Mouse (Mus musculus) kidney, postnatal 4 days (tissue): ENCODE data around the gene Lcmt1.

Experiments used
- DNase-seq, 2 experiments: peaks; one replicate each; pipeline ENCODE4 v3.0.0; 2021; ENCODE audit warnings: mixed read lengths in 2 of 2

Lcmt1 gene

DNA sequence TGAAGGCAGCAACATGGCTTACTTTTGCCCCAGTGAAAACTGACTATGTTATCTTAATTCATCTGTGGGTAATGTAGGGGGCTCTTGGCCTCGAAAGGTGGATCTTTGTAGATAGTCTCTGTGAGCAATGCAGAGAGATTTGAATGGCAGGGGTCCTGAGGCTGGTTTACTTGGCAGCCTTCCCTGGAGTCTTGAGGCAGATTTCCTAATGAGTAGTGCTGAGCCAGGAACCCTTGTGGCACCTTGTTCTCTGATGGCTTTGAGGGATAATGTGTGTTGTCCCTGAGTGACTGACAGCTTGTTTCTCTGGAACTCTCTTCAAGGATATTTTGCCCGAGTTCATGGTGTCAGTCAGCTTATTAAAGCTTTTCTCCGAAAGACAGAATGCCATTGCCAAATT lies 31.5 kb downstream of the Lcmt1 start:
- DNase-seq = no peak

DNA sequence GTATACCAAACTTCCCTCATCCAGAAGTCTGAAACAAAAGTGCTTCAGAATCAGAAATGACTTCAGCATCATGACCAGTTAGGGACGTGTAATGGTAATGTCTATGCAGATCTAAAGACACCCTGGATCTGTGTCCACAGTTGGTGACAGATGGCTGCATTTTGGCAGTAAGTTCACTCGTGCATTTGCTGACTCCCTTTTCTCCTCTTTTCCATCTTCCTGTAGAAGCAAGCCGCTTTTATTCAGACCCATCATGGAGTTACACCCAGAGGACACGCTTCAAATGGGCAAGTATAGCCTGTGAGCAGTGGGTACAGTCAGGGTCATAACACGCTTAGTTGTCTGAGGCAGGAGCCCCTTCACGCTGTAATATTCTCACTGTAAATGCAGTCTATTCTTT lies 34.6 kb downstream of the Lcmt1 start:
- no peak for DNase-seq

DNA sequence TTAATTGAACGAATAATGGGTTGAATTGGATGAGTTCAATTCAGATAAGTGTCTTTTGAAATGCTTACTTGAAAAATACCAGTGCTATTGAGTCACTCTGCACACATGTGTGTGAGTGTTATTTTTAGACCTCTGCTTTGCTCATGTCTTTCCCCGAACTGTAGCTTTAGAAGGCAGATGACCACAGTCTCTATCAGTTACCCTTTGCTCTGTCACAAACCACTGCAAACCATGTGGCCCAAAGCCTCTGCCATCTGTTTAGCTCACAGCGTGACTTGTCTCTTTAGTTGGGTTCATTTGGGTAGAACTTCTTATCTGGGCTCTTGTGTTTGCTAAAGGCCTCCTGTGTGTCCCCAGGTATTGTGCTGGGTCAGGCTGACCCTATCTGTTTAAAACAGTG lies 36.0 kb downstream of the Lcmt1 start:
- no peak for DNase-seq

DNA sequence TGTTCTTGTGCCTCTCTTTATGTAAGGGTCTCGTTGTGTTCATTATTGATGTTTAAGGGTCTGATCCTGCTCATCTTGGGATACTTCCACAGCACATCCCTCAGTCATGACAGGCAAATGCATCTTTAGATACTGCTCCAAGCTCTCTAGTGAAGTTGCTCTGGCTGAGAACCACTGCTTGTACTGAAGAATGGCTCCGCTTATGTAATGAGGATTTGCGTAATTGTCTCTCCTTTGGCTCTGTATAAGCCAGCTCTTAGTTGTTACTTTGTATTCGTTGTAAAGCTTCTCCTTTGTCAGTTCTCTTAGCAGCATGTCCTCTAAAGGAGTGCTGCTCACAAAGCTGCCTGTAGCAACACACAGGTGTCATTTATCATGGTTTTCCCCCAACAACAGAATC lies 37.4 kb downstream of the Lcmt1 start:
- DNase-seq = no peak

DNA sequence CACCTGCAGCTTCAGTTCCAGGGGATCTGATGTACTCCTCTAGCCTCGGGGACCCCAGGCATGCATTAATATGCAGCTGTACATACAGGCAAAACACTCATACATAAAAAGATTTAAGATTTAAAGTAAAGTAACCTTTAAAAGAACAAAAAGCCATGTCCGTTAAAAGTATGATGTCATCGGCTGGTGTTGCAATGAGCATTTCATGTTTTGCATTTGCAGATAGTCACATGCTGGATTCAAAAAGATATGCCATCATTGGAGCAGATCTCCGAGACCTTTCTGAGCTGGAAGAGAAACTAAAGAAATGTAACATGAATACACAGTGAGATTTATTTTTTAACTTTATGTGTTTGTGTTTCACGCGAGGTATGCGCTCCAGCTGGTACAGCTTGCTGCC lies 40.9 kb downstream of the Lcmt1 start:
- no peak for DNase-seq

DNA sequence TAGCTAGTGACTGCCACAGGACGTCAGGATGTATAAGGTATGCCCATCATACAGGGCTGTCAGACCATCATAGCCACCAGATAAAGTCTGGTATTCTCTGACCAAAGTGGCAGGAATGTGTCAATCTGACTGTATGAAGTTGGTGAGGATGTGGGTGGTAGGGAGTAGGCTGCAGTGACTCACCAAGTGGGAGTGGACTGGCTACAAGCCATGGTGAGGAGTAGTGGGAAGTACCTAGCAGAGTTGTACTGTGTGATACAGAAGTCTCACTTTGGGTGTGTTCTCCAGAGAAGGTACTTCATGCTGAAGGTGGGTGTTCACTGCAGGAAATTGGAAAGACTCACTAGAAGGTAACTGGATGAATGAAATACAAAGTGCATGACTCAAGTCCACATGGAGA lies 41.5 kb downstream of the Lcmt1 start:
- no peak for DNase-seq

DNA sequence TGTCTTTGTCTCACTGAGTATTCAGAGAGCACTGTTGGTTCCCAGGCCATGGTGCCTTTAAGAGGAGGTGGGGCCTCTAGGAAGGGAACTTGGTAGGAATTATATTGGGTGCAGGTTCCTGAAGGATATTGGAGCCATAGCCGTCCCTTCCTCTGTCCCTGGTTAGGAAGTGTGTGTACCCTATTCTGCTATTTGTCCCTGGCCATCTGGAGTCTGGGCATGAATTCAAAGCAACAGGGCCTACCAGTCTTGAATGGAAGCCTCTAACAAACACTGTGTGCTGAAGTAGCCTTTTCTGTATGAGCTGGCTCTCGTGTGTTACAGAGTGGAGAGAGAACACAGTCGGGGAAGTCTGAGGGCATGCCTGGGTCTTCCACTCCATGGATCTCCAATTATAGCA lies 42.6 kb downstream of the Lcmt1 start:
- DNase-seq = no peak

DNA sequence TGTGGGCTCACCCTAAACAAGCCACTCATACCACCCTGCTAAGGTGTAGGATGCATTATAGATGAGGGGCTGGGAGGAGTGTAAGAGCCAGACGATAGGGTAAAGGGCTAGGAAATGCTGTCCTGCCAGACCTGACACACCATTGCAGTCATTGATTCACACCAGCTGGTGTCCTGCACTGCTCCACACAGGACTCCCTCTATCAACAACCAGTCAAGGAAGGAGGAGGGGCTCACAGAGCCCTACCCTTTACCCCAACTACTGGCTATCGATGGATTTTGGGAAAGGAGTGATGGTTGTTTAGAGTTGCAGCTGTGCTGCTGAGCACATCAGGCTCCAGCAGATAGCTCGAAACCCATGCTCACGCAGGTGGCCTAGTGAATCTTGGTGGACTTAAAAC lies 47.2 kb downstream of the Lcmt1 start:
- DNase-seq = no peak

DNA sequence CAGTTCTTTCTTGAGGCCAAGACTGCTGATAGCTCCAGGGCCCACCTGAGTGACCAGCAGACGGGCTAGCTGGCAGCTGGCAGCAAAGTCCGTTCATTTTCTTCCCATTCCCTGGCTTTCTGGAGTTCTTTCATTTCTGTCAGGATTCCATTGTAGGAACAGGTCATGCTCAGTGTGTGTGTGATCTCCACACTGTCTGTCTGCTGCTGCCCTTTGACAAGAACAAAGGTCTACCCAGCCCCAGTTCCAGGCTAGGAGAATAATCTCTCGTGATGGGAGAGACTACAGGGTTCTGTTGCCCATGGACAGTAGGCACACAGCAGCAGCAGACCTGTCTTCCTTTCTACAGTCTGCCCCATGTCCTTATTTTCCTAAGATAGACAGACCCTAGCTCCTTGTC lies 48.1 kb downstream of the Lcmt1 start:
- DNase-seq = no peak

DNA sequence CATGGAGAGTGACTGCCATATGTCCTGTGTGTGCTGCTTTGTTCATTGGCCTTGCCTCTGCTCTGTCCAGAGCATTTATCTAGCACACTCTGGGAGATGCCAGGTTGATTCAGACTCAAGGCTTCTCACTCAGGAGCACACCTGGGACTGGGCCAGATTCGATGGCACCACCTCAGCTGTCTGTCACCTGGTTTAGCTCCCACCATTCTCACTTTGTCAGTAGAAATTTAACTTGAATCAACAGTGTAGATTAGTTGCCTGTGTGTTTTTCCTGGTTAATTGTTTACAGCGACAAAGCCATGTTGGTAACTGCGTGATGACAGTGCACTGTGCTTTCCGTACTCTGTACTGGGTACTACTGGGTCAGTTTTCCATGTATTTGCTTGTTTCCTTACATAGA lies 50.4 kb downstream of the Lcmt1 start:
- peak; percentile 16 to 53 for DNase-seq

DNA sequence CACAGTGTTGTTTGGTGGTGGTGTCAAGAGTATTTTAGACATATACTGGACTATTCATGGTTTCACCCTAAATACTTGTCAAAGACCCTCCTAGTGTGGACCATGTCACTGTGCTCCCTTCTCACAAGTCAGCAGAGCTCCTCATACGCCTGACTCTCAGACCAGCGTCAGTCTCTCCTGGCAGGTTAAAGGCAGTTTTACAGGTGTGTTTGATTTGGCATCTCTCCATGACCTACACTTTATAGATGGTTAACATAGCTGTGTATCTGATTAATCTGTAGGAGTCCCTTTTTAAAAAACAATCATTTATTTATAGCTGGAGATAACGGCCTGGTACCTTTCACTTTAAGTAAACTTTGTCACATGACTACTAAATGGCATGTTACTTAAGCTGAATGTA lies 52.4 kb downstream of the Lcmt1 start:
- DNase-seq = no peak

DNA sequence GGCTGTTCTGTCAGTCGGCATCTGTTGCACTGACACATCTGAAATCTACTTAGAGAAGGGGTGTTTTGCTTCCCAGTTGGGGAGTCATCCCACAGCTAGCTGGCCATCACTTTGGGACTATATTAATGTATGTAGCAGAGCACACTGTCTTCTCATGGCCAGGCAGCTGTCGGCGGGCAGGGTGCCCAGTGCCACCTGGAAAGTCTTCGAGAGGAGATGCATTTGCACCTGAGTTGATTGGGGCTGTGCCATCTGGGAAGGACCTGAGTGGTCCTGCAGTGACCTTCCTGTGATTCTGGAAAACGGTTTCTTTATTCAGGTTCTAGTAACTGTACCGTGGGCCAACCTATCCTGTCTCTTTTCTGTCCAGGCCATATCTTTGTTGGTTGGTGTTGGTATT lies 54.7 kb downstream of the Lcmt1 start:
- no peak for DNase-seq

DNA sequence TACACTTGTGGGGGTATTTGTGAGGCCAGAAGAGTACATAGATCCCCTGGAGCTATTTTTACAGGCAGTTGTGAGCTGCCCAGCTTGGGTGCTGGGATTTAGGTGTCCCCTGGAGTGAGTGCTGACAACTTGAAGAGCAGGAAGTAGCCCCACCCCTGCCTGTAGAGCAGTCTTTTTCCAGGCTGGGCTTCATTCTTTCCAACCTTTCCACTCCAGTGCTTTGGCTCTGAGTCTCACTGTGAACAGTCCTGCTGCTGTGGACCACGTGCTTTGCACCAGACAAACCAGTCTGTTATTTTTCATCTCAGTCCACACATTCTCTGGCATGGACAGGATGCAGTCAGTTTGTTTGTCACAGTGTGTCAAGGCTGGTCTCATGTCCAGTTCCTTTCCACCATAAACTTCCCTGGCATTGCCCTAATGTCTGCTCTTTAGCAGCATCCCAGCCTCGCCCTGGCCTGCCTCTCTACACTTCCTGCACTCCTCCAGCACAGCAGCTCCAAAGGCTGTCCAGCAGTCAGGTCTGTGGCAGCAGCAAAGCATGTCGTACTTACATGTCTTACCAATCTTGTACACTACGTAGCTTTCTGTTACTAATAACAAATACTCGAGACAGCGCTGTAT lies 55.7 kb downstream of the Lcmt1 start:
- DNase-seq = peak in 1 of 2 experiments; percentile 16

DNA sequence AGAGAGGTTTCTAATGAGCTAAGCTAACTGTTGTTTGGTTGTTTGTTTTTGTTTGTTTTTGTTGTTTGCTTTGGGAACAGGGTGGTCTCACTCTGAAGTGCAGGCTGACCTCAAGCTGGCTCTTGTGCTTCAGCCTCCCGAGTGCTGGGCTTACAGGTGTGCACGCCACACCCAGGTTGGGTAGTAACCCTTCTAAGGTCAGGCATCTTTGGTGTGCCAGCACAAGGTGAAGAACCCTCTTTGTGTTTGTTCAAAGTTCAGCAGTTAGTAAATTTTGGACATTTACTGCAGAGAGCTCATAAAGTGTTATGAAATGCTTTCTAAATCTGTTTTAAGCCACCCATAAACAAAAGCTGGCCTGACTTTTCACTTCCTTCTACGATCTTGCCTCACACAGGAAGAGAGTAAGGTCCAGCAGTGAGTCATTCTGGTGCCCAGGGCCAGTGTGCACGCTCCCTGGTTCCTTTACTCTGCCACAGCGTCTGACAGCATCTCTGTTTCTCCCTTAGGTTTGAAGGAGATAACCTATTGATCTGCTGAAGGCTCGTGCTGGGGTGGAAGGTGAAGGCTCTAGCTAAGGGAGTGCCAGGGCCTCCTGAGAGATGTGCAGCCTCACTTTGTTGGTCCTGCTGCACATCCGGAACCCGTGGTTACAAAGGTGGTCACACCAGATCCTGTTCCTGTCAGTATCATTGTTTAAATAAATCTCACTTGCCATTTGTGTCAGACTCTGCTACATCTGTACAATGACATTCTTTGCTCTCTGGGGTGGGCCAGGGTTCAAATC lies 60.2 kb downstream of the Lcmt1 start:
- DNase-seq = no peak

DNA sequence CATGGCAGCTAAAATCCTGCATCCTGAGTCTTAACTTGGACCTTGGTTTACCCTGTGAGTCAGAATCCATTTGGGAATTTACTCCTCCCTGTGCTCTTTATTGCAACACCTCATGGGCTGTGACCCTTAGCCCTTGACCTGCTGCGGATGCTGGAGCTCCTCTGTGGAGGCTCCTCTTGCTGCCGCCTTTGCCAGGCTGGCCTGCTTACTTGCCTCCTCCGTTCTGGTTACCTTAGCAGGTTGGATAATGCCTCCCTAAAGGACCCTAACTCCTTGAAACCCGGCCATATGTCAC lies 60.8 kb downstream of the Lcmt1 start:
- DNase-seq = no peak

DNA sequence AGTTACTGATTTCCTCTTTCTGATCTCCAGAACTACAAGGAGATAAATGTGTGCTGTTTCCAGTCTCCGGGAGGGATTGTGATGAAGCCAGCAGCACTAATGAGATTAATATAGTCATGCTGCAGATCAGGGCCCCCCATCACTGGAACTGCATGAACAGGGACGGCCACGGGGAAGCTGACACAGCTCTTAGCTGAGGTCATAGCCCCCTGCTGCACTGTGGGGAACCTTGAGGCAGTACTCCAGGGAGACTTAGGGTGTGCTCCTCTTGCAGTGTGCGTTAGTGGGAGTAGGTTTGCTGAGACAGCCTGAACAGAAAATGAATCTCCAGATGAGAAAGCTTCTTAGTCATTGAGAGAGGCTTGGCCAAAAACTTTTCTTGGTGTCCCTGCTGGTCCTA lies 61.6 kb downstream of the Lcmt1 start:
- no peak for DNase-seq

DNA sequence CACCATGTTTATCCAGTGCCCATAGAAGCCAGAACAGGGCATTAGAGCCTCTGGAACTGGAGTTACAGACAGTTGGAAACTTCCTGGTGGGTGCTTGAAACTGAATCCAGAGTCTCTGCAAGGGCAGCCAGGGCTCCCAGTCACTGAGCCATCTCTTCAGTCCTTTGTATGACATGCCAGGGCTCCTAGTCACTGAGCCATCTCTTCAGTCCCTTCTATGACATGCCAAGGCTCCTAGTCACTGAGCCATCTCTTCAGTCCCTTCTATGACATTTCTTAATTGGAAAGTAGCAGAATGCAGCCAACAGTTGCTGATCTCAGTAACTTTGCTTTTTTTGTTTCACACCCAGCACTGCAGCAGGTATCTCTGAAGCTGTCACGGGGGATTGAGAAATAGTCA lies 72.5 kb downstream of the Lcmt1 start:
- no peak for DNase-seq

DNA sequence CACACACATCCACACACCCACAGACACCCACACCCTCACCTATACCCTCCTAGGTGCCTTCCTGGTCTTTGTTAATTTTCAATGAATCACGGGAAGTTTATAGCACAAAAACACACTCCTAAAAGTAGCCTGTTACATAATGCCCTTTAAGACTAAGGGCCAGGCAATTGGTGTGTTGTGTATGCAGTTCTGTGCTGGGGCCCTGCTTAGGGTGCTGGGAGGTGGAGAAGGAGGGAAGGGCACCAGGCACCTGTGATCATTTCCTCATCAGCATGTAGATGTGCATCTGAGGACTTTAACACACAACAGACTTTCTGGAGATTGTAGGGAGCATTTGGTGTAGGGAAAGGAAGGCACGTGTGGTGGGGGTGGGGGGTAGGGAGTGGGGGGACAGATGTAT lies 79.2 kb downstream of the Lcmt1 start:
- DNase-seq = no peak

DNA sequence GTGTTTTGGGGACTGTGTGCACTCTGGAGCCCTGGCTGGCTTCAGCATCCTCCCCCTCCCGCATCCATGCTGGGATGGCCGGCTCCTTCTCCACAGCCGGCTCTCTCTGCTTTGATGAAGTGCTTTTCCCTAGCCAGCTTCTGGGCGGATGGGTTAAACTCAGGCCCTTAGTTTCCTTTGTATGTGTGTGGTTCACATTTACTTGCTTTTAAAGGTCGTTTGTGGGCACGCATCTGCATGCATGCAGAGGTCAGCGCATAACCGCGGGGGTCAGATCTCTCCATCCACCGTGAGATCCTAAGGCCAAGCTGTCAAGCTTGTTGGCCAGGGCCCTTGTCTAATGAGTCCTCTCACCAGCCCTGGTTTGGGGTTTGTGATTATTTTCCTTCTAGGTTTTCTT lies 80.1 kb downstream of the Lcmt1 start:
- DNase-seq = no peak

DNA sequence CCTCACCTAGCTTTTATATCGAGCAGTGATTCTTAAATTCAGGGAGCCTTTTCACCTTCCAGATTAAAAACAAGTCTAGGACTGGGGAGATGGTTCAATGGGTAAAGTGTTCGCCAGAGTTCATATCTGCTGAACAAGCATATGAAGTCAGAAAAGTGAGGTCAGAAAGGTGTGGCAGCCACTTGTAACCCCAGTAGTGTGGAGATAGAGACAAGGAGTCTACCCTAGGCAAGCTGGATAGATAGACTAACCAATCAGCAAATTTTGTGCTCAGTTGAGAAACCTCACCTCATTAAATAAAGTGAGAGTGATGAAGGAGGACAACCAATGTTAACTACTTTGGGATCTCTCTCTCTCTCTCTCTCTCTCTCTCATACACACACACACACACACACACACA lies 80.9 kb downstream of the Lcmt1 start:
- DNase-seq = no peak

DNA sequence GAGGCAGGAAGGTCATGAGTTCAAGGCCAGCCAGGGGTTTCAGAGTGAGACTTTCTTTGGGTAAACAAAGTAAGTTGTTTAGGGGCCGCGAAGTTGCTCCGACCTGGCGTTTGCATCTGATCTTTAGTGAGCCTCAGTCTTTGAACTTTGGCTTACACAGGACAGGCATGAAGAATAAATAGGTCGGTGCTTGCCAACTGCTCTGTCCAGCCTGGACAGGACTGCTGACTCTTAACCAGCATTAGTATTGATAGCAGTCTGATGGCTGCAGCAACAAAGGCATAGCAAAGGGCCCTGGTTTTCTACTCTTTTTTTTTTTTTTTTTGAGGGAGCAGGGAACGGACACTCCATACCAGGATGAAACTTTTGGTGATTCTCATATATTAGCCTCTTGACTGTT lies 83.0 kb downstream of the Lcmt1 start:
- DNase-seq = no peak

DNA sequence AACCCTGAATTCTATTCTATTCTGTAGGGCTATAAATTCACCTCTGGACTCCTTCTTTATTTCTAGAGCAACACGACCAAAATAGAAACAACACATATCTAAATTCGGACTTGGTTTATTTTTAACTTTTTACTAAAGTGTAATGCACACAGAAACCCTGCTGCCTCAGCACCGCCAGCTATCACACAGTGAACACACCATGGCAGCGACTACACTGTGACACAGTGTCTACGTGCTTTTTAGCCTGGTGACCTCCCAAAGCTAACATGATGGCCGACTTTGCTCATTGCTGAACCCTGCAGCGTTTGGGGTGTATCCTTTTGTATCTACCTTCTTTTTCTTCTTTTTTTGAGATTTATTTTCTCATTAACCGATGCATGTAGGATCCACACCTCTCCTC lies 83.5 kb downstream of the Lcmt1 start:
- no peak for DNase-seq

DNA sequence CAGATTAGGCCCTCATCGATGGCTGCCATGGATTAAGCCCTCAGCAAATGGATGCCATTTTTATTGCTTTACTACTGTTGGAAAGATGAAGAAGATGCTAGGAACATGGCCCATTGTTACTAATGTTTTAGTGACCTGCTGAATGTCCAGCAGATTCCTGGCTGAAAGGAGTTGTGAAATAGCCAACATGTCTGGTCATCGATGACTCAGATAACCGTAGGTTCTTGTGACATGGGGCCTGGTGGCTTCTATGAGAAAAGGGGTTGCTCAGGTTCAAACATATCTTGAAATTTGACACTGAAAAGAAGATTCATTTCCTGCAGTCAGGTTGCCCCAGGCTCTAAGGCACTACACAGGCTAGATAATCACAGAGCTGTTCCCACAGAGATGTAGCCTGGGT lies 85.5 kb downstream of the Lcmt1 start:
- no peak for DNase-seq

DNA sequence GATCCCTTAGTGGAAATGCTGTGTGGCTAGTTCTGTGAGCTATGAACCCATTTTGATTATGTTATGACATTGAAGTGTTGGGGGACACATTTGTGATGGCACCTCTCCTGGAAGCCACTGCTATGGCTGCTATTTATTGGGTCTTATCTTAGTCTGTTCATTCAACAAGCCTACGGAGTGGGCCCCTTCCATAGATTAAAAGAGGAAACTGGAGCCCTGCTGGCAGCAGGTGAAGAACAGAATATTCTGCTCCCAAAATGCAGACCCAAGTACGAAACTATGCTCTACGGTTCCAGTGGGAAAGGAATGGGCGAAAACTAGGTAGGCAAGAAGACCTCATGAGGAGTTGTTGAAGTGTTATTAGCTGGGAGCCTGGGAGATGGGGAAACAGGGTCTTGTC lies 88.7 kb downstream of the Lcmt1 start:
- DNase-seq = no peak

DNA sequence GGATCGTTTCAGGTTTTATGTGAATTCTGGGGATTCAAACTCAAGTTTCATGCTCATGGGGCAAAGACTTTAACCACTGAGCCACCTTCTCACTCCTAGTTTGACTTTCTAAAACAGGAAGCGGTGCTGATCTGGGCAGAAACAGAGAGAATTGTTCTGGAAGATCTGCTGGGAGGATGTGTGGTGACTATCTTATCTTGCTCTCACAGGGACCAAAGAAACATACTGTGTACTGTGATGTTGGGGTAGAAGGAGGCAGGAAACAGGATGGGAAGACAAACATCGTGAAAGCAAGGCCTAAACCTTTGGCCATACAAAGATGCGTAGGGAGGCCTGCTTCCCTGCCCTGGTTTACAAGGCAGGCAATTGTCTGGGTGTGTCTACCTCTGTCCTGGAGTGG lies 89.7 kb downstream of the Lcmt1 start:
- no peak for DNase-seq
